Mouse (Mus musculus): ENCODE data around the gene Efcab9.

Efcab9 gene

GRCm38 (mm10) chr11:32556333-32556990 lies 24.6 kb upstream of the Efcab9 start:
- DNase-seq (ENCODE audit: low read depth, low spot score) = no peak

GRCm38 (mm10) chr11:32555103-32555689 lies 23.3 kb upstream of the Efcab9 start:
- DNase-seq (ENCODE audit: low read depth, low spot score) = no peak

DNA sequence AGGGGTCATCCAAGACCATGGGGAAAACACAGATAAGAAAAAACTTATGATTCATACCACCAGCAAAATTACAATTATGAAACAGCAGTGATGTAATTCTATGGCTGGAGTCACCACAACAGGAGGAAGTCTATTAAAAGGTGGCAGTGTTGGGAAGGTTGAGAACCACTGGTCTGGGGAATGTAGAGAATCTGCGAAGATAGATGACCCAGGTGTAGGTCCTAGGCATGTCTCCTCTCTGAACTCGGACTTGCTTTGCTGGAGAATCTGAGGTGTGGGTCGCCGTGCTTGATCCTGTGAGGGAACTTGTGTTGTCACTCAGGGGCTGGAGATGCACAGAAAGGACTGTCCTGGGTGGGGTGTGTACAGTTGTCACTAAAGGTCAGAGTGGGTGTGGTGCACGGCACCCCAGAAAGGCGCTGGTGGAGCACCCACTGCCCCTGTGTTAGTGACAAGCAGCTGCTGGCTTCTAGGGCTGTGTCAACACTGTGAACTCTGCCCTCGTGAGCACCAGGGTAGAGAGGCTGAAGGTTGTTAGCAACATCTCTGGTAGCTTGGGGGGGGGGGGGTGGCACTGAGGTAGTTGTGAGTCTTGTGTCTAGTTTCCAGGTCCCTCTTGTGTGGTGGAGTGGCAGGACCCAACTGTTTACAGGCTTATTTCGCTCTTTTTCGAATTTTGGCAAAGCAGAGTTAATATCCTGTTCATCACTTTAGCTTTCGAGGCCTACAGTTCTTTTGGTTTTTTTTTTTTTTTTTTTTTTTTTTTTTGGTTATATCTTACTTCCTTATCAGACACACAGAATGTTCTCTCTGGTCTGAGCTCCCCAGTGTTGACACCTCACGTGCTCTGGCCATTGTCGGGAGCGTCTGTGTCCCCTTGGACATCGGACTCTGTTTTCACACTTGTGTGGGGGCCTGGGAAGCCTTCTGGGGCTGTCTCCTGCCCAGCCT lies 22.5 kb upstream of the Efcab9 start:
- no peak for DNase-seq (ENCODE audit: low read depth, low spot score)

GRCm38 (mm10) chr11:32553311-32554140 lies 21.6 kb upstream of the Efcab9 start:
- no peak for DNase-seq (ENCODE audit: low read depth, low spot score)

DNA sequence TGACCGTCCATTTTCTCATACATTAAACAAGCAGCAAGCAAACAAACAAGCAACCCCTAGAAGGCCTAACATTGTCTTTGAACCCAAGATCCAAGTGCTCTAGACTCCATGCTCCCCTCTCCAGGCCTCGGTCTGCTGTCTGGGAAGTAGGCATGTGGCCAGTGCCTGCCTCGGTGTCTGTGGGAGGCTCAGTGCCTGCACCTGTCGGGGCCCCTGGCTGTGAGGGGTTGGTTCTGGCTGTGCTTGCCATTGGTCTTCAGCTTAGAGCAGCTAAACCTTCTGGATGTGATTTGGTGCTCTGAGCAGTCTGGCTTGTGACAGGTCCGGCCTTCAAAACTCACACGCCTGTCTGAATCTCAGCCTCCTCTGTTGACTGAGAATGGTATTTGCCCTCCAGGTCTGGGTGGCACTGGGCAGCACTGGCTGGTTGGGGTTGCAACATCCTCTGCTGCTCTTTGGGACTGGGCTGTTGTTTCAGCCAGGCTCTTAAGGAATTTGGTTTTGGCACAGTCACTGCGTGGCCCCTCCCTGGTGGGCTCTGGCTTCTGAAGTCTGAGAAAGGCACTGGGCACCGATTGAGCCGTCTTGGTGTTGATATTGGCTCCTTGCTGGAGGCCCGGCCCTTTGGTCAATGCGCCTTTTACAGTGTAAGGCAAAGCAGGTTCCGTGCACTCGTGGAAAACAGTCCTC lies 20.7 kb upstream of the Efcab9 start:
- no peak for DNase-seq (ENCODE audit: low read depth, low spot score)

- DNase-seq (ENCODE audit: low read depth, low spot score) = no peak
Measured at GRCm38 (mm10) chr11:32551579-32552297, 19.9 kb upstream of the Efcab9 start.

DNA sequence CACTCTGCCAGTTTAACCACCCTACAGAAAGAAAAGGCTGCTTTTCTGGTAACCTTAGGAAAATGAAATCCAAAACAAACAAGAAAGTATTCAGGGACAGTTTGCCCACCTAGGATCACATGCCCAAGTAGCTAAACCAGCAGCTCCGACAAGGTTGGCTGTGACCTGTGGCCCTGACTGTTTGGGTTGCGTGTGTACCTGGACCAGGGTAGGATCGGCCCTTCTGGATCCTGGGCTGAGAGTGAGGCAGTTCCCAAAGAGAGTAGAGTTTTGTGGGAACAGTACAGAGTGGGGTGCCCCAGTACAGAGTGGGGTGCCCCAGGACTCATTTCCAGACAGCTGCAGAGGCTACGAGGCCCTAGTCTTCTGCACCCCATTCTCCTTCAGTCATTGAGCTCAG lies 19.2 kb upstream of the Efcab9 start:
- no peak for DNase-seq (ENCODE audit: low read depth, low spot score)

DNA sequence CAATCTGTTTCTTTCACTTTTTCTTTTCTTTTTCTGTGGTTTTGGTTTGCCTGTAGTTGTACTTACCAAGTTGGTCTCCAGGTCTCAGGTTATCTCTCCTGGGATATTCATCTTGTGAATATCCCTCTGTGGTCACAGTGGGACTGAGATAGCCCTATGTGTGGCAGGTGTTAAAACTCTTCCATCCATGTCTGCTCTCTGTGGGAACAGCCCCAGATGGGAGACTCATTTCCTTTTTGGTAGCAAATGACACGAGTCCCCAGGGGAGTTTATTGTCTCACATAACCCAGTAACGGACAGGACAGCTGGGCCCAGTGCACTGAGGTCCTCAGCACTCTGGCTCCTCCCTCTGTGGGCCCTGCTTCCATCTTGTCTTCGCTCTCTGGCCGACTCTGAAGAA lies 18.2 kb upstream of the Efcab9 start:
- DNase-seq (ENCODE audit: low read depth, low spot score) = no peak

DNA sequence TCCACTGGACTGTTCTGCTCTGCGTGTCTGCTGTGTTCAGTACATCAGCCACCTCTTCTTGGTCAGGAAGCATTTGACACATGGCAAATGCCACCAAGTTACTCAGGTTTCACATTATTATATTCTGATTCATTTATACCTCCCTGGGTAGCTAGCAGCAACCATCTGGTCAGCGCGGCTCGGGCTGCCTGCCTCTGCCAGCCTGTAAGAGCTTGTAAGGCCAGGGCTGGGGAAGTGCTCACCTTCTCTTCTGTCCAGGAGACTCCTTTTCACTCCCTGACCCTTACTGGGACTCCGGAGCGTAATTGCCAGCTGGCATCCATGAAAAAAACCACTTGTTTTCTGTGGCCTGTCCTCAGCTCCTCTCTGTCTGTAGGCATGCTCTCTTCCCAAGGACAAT lies 17.4 kb upstream of the Efcab9 start:
- no peak for DNase-seq (ENCODE audit: low read depth, low spot score)

- no peak for DNase-seq (ENCODE audit: low read depth, low spot score)
Measured at GRCm38 (mm10) chr11:32548240-32548639, 16.4 kb upstream of the Efcab9 start.

DNA sequence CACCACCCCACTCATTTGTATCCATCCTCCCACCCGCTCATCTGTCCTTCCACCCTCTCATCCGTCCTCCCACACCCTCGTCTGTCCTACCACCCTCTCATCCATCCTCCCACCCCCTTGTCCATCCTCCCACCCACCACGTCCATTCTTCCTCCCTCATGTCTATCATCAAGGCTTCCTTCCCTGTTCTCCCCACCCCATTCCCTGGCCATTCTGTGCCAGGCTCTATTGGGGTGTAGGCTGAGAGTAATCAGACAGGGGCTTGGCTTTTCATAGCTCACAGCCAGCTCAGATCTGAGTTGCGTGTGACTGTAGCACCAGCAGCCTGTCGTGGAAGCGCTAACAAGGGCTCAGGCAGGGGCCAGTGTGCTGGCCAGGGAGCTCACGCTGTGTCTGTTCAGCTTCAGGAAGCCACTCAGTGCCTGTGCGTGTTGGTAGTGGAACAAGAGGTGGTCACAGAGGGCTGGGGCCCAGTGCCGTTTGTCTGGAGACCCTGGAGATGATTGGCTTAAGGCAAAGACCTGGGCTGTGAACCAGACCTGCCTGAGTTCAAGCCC lies 15.6 kb upstream of the Efcab9 start:
- no peak for DNase-seq (ENCODE audit: low read depth, low spot score)

- DNase-seq (ENCODE audit: low read depth, low spot score) = no peak
Measured at GRCm38 (mm10) chr11:32546483-32546882, 14.6 kb upstream of the Efcab9 start.

DNA sequence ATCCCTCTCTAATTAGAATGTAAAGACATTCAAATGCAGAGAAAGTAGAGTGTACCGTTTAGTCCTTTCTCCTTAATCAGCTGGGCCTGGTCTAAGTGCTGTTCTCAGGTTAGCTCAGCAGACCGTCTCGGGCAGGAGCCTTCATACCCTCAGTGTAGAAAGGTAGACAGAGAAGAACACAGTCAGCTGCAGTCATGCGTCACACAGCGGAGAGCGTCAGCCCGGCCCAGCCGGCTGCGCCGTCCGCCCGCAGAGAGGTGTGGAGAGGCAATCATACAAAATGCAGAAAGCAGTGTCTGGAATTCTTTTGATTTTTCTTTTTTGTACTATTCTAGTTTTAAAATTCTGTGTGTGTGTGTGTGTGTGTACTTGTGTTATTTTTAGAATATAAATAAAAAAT lies 13.7 kb upstream of the Efcab9 start:
- DNase-seq (ENCODE audit: low read depth, low spot score) = no peak

GRCm38 (mm10) chr11:32544497-32544896 lies 12.6 kb upstream of the Efcab9 start:
- DNase-seq (ENCODE audit: low read depth, low spot score) = no peak

- DNase-seq (ENCODE audit: low read depth, low spot score) = no peak
Measured at GRCm38 (mm10) chr11:32544041-32544440, 12.2 kb upstream of the Efcab9 start.

DNA sequence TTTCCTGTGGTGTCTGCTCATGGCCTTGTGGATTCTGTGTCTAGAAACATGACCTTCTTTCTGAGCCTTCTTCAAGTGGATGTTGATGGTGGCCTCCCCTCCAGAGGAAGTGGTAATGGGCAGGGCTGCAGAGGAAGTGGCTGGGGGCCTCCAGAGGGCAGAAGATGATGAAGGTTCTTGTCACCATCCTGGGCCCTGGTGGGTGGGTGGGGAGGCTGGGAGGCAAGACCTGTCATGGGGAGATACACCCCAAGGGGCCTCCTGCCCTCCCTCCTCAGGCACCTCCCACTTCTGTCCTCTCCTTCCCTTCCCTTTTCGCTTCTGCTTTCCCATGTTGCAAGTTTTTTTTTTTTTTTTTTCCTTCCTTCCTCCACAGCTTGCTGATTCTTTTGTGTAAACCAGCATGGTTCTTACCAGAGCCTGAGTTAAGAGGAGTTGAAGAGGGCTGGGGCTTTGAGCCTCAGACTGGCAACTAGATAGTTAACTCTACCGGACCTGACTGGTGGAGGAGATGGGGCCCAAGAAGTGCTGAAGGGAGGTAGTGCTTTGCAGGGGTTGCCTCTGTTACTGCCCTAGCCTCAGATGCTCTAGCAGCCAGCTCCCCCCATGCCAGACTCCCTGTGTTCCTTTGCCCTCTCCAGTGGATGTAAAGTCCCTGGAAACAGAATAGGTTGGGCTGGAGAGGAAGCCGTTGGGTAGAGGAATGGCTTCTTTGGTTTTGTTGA lies 11.0 kb upstream of the Efcab9 start:
- no peak for DNase-seq (ENCODE audit: low read depth, low spot score)

DNA sequence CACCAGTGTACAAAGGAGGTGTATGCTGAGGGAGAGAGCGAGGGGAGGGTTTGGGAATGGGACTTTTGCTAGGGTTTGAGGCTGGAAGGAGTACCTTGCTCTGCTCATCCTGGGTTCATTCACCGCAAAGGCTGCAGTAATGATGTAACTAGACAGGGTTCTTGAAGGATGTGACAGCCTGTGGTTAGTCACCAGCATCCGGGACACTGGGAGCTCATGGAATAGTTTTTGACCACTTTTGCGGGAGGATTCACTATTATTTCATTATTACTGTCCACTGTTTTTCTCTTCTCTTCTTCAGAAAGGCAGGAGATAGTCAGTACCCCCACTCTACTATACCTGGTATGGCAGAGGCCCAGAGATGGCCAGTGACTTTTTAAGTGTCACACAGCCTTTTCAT lies 10.3 kb upstream of the Efcab9 start:
- DNase-seq (ENCODE audit: low read depth, low spot score) = no peak

DNA sequence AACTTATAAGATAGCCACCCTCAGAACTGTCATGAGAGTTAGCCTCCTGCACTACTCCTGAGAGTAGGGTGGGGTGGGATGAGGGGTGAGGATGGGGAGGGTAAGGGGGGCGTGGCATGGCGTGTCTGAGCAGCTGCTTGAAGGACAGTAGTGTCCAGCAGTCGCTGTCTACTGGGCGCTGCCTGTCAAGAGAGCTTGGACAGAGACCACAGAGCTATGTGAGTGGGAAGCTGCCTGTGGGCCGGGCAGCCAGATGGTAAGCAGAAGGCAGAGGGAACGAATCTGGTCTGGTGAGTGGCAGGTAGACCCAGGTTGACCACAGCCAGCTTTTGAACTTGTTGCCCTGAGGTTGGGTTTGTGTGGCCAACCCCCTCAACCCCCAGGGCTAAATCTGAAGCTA lies 8.6 kb upstream of the Efcab9 start:
- no peak for DNase-seq (ENCODE audit: low read depth, low spot score)

DNA sequence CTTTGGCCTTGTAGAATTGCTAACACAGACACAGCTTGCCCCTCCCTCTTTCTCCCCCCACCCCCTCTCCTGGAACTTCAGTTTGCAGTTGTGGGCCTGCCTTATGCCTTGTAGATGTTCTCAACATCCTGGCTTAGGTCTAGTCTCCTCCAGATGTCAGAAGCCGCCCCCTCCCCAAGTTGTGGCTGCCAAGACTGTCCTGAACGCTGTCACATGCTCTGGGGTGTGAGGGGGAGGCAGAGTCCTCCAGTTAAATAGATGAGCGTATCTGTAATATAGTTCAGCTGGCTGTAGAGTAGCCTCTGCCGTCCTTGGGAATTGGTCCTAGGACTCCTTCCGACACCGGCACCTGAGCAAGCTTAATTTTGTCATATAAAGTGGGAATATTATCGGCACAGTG lies 7.8 kb upstream of the Efcab9 start:
- DNase-seq (ENCODE audit: low read depth, low spot score) = no peak

GRCm38 (mm10) chr11:32538846-32539245 lies 7.0 kb upstream of the Efcab9 start:
- no peak for DNase-seq (ENCODE audit: low read depth, low spot score)

Measured in retina, adult 2 months (tissue).